Mouse (Mus musculus) kidney, adult 2 months (tissue): ENCODE data around the gene Clec4n.

Experiments
- CTCF ChIP-seq: fragments of 200-500 bp; conservative IDR thresholded peaks from 2 replicates; pipeline ENCODE4 v1.5.1; 2011; ENCODE audit warnings: low read depth, mild to moderate bottlenecking, control low read depth, low read length, moderate library complexity, mixed read lengths; ENCODE audit not compliant: insufficient read depth, insufficient read length
- POLR2A ChIP-seq: fragments of 200-500 bp; IDR thresholded peaks from one replicate; pipeline ENCODE4 v1.6.1; 2011; ENCODE audit warnings: low read depth, low read length, control low read depth

DNA sequence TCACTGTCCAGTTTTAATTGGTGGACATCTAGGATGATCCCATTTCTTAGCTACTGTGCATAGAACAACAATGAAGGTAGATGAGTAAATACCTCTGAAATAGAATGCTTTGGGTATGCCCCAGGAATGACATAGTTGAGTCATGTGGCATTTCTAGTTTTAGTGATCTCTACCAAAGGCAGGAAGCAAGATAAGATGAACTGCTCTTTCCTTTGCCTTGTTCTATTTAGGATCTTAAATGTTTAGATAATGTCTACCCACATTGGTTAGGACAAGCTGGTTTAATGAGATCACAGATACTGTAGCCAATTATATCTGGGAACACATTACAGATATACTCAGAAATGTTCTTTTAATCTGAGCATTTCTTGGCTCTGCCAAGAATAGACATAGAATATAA lies 7.9 kb downstream of the Clec4n start:
- no peak for TF ChIP-seq CTCF
- no peak for TF ChIP-seq POLR2A
